Mouse (Mus musculus) stomach, postnatal 0 days (tissue): ENCODE measurements at regions not wholly inside any gene's neighbourhood (a gene's known extent, or its start where the extent isn't known, plus 50 kb on each side); places are given as distances from the start of the nearest gene placed in this dataset.
A peak's percentile ranks its signal among the peaks of the same experiment; 100 is the strongest.

Experiments
- ATAC-seq: fragments of 200-750 bp; cut with Nextera tagmentation; 2 replicates; pipeline ENCODE4 v1.8.0; 2017; ENCODE audit not compliant: low FRiP score, low TSS enrichment
- DNase-seq: peaks from one replicate; pipeline ENCODE4 v3.0.0-alpha.2; 2016; ENCODE audit warnings: low spot score
- H3K27ac ChIP-seq: fragments of 300-500 bp; sonication (generic); replicated peaks from 2 replicates; pipeline ENCODE4 v1.5.1; 2014; ENCODE audit warnings: mild to moderate bottlenecking, control low read depth
- H3K27me3 ChIP-seq: fragments of 300-500 bp; sonication (generic); 2 replicates; pipeline ENCODE4 v1.6.1; 2014; ENCODE audit warnings: low read length; ENCODE audit not compliant: control insufficient read depth, insufficient read depth
- H3K36me3 ChIP-seq: fragments of 300-500 bp; sonication (generic); 2 replicates; pipeline ENCODE4 v1.6.1; 2014; ENCODE audit warnings: low read length, mixed read lengths; ENCODE audit not compliant: control insufficient read depth, insufficient read depth
- H3K4me1 ChIP-seq: fragments of 300-500 bp; sonication (generic); replicated peaks from 2 replicates; pipeline ENCODE4 v1.6.1; 2014; ENCODE audit warnings: antibody characterized with exemption; ENCODE audit not compliant: control insufficient read depth, insufficient read depth
- H3K4me2 ChIP-seq: fragments of 300-500 bp; sonication (generic); replicated peaks from 2 replicates; pipeline ENCODE4 v1.6.1; 2014; ENCODE audit warnings: low read depth, mild to moderate bottlenecking, control low read depth, moderate library complexity
- H3K4me3 ChIP-seq: fragments of 300-500 bp; sonication (generic); 2 replicates; pipeline ENCODE4 v1.5.1; 2014; ENCODE audit warnings: low read depth, low read length, control low read depth
- H3K9ac ChIP-seq: fragments of 300-500 bp; sonication (generic); 2 replicates; pipeline ENCODE4 v1.6.1; 2014; ENCODE audit warnings: mild to moderate bottlenecking, low read length, control low read depth, mixed read lengths
- H3K9me3 ChIP-seq: fragments of 300-500 bp; sonication (generic); 2 replicates; pipeline ENCODE4 v1.6.1; 2016; ENCODE audit warnings: low read length; ENCODE audit not compliant: control insufficient read depth
- CTCF ChIP-seq: IDR thresholded peaks from 2 replicates; pipeline ENCODE4 v1.5.1; 2016; ENCODE audit warnings: antibody characterized with exemption, low read depth, mild to moderate bottlenecking, moderate library complexity
- EP300 ChIP-seq: optimal IDR thresholded peaks from 2 replicates; pipeline ENCODE3; 2016; ENCODE audit warnings: antibody characterized with exemption
- WGBS: fragments of 180-500 bp; shearing (Covaris S2); extraction: QIAGEN DNeasy Blood & Tissue Kit; methylation state at CpG from one replicate; pipeline ENCODE4 v1.1.7; 2014; 5-methylcytosine and 5-hydroxymethylcytosine counted together

DNA sequence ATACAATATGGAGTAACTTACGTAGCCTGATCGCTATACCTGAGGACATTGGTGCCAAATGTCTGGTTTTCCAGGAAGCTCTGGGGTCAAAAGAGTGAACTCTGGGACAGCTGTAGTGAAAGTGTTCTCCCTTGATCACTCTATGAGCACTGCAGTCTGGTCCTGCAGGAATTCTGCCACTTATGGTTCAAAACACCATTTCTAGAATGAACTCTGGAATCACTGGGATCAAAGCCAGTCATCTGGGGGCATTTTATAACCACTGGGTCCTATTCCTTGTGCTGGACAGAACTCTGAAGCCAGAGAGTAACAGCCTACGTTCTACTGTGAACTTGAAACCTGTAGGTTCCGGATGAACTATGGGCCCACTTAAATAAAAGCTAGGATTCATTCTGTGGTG, 173.5 kb upstream of the Nrip1 start:
- 92% methylated on average over 4 of the region's 4 CpGs for WGBS
- TF ChIP-seq CTCF, result no peak
- no peak for TF ChIP-seq EP300
- H3K4me3 ChIP-seq, result no peak overlapping the region
- no peaks in the 10 kb centered on the region for H3K27me3 ChIP-seq
- no peak overlapping the region for H3K9ac ChIP-seq
- no peaks in the 10 kb centered on the region for H3K4me1 ChIP-seq
- no peaks in the 10 kb centered on the region for H3K36me3 ChIP-seq
- ATAC-seq, result no peak
- no peaks in the 10 kb centered on the region for H3K9me3 ChIP-seq
- no peak overlapping the region for H3K4me2 ChIP-seq
- no peak for DNase-seq
- 0 out of 2 replicates have a peak overlapping the region, but pooled peaks have one; percentile 2 for H3K27ac ChIP-seq

GRCm38 (mm10) chr16:76546632-76547031, 173.0 kb upstream of the Nrip1 start:
- H3K4me3 ChIP-seq, result no peak overlapping the region
- peak; percentile 17 for DNase-seq
- ATAC-seq, result peak; percentile 57; the same call in 1 of the 2 replicates
- no peaks in the 10 kb centered on the region for H3K4me1 ChIP-seq
- no peak overlapping the region for H3K27ac ChIP-seq
- no peaks in the 10 kb centered on the region for H3K9me3 ChIP-seq
- H3K4me2 ChIP-seq, result no peak overlapping the region
- H3K27me3 ChIP-seq, result no peaks in the 10 kb centered on the region
- 67% methylated on average over 2 of the region's 2 CpGs for WGBS
- H3K9ac ChIP-seq, result no peak overlapping the region
- no peak for TF ChIP-seq EP300
- no peak for TF ChIP-seq CTCF
- H3K36me3 ChIP-seq, result no peaks in the 10 kb centered on the region

GRCm38 (mm10) chr16:76545942-76546341, 172.3 kb upstream of the Nrip1 start:
- no peak overlapping the region for H3K4me2 ChIP-seq
- H3K9me3 ChIP-seq, result no peaks in the 10 kb centered on the region
- ATAC-seq (peak; percentile 51; the same call in 1 of the 2 replicates), DNase-seq (no peak)
- H3K27me3 ChIP-seq, result no peaks in the 10 kb centered on the region
- no peak for TF ChIP-seq CTCF
- TF ChIP-seq EP300, result no peak
- no peak overlapping the region for H3K27ac ChIP-seq
- WGBS, result 69% methylated on average over 2 of the region's 2 CpGs
- no peaks in the 10 kb centered on the region for H3K36me3 ChIP-seq
- H3K4me1 ChIP-seq, result no peaks in the 10 kb centered on the region
- H3K4me3 ChIP-seq, result no peak overlapping the region
- H3K9ac ChIP-seq, result no peak overlapping the region

- TF ChIP-seq EP300, result no peak
- TF ChIP-seq CTCF, result no peak
- DNase-seq, result no peak
- ATAC-seq, result no peak
- Histone ChIP-seq H3K9me3 (no peaks in the 10 kb centered on the region), H3K27me3 (no peaks in the 10 kb centered on the region), H3K4me3 (no peak overlapping the region), H3K27ac (no peak overlapping the region), H3K9ac (no peak overlapping the region), H3K4me2 (no peak overlapping the region), H3K4me1 (no peaks in the 10 kb centered on the region), H3K36me3 (no peaks in the 10 kb centered on the region)
- WGBS, result 83% methylated on average over 4 of the region's 4 CpGs
These were observed 171.3 kb upstream of the Nrip1 start for GRCm38 (mm10) chr16:76544972-76545371.

- TF ChIP-seq EP300 (no peak), CTCF (no peak)
- WGBS, result 25% methylated on average over 5 of the region's 5 CpGs
- Histone ChIP-seq H3K27me3 (no peaks in the 10 kb centered on the region), H3K9me3 (no peaks in the 10 kb centered on the region), H3K4me1 (no peaks in the 10 kb centered on the region), H3K4me2 (no peak overlapping the region), H3K36me3 (no peaks in the 10 kb centered on the region), H3K4me3 (no peak overlapping the region), H3K27ac (no peak overlapping the region), H3K9ac (no peak overlapping the region)
- peak; percentile 21; the same call in 1 of the 2 replicates for ATAC-seq
- no peak for DNase-seq
These were observed 167.3 kb upstream of the Nrip1 start for GRCm38 (mm10) chr16:76540964-76541363.

GRCm38 (mm10) chr16:76540328-76540923, 166.8 kb upstream of the Nrip1 start:
- H3K27ac ChIP-seq, result no peak overlapping the region
- no peaks in the 10 kb centered on the region for H3K27me3 ChIP-seq
- no peak overlapping the region for H3K9ac ChIP-seq
- ATAC-seq (peak; percentile 78), DNase-seq (peak; percentile 20)
- no peak overlapping the region for H3K4me3 ChIP-seq
- H3K9me3 ChIP-seq, result no peaks in the 10 kb centered on the region
- H3K4me2 ChIP-seq, result no peak overlapping the region
- H3K4me1 ChIP-seq, result no peaks in the 10 kb centered on the region
- no peak for TF ChIP-seq EP300
- no peak for TF ChIP-seq CTCF
- 51% methylated on average over 8 of the region's 8 CpGs for WGBS
- no peaks in the 10 kb centered on the region for H3K36me3 ChIP-seq
